Mouse (Mus musculus): ENCODE data around the gene Spo11. TPM values are rescaled to one million over a fixed set of nuclear protein-coding genes. Genes with fewer than 3 reads are reported as not detected.

Gene Spo11
- total RNA-seq, 4 experiments from 2014 or later, result not detected

GRCm38 (mm10) chr2:173030591-173031338 lies 53.3 kb downstream of the Spo11 start:
- no peak for DNase-seq (ENCODE audit: low spot score in 2 of 2)

- DNase-seq (ENCODE audit: low spot score in 2 of 2), result no peak
Observed at GRCm38 (mm10) chr2:173033531-173033930, 56.0 kb downstream of the Spo11 start.

- DNase-seq (ENCODE audit: low spot score in 2 of 2), result no peak
Observed at GRCm38 (mm10) chr2:173034998-173035397, 57.5 kb downstream of the Spo11 start.

GRCm38 (mm10) chr2:173035653-173036052 lies 58.2 kb downstream of the Spo11 start:
- no peak for DNase-seq (ENCODE audit: low spot score in 2 of 2)

- DNase-seq (ENCODE audit: low spot score in 2 of 2), result no peak
Observed at GRCm38 (mm10) chr2:173036055-173036454, 58.6 kb downstream of the Spo11 start.

- DNase-seq (ENCODE audit: low spot score in 2 of 2), result no peak
Observed at GRCm38 (mm10) chr2:173036611-173037010, 59.1 kb downstream of the Spo11 start.

GRCm38 (mm10) chr2:173037347-173037746 lies 59.8 kb downstream of the Spo11 start:
- no peak for DNase-seq (ENCODE audit: low spot score in 2 of 2)

DNA sequence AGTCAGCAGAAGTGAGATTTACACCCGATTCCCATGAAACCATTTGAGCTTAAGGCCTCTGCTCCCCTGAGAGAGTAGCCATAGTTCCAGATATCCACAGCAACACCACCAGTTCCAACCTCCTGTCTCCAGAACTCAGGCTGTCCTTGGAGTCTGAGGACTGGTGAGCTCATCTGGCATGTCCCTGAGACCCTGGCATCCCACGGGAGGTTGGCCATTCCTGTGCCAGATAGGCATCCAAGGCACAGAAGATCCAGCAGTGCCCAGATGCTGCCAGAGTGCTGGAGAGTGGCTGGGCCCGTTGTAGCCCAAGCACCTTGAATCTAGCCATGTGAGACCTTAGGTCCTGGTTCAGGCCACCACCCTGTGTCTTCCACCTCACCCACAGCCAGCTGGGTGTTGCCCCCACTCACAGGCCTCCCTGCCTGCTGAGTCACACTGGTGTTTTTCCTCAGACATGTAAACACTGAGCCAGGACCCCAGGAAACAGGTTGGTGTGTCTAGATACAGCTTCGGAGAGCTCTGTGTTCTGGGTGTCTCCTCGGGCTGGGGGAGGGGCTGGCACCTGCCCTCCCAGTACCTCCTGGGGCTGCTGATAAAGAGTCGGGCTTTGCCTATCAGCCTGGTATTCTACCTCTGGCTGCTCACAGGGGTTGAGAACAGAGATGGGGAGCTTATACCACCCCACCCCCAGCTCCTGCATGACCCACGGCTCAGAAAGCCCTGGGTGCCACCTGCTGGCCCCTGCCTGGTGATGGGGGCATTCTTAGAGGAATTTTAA lies 60.5 kb downstream of the Spo11 start:
- no peak for DNase-seq (ENCODE audit: low spot score in 2 of 2)

GRCm38 (mm10) chr2:173039041-173039440 lies 61.5 kb downstream of the Spo11 start:
- DNase-seq (ENCODE audit: low spot score in 2 of 2), result no peak

DNA sequence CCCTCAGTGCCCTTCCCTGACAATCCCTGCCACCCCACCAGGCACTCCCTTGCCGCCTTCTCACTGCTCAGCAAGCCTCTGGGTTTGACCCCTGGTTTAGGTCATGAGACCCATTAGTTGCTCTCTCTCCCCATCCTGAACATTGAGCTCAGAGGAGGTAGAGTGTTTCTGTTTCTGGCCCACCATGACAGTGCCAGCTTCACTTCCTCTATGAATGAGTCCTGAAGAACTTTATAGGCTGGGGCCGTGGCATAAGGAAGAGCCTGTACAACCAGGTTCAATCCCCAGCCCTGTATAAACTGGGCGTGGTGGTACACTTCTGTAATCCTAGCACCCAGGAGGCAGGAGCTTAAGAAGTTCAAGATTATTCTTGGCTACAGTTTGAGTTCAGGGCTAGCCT lies 63.3 kb downstream of the Spo11 start:
- DNase-seq (ENCODE audit: low spot score in 2 of 2), result no peak

DNA sequence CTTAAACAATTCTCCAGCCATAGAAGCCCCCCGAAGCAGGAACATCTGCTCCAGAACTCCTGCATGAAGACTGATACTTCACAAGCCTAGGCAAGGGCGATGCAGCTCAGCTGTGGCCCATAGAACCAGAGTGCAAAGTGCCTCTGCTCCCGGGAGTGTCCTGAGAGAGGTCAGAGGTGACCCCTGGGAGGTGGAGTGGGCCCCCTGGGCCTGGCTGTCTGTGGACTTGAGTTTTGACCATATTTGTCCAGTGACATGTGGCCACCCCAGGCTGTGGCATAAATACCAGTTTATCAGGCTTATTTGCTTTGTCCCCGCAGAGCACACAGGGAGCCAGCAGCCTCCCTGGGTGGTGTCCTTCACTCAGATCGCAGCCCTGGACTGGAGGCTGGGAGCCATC lies 63.7 kb downstream of the Spo11 start:
- DNase-seq (ENCODE audit: low spot score in 2 of 2), result no peak

DNA sequence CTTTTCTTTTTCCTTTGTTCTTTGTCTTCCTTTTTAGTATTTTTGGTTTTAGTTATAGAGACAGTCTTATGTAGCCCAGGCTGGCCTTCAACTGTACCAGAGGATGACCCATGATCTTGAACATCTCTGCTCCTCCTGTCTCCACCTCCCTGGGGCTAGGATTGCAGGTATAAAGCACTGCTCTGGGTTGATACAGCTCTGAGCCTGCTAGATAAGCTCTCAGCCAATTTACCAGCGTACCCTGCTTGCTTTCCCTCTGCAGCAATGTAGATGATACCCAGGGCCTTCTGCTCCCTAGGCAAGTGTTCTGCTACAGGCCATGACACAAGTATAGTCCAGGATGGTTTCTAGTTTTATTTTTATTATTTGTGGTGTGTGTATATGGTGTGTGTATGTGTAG lies 64.4 kb downstream of the Spo11 start:
- no peak for DNase-seq (ENCODE audit: low spot score in 2 of 2)

- no peak for DNase-seq (ENCODE audit: low spot score in 2 of 2)
Observed at GRCm38 (mm10) chr2:173042504-173043162, 65.1 kb downstream of the Spo11 start.

Other genes with a start within 250 kb of the Spo11 start
- gene Bmp7, start 37.4 kb upstream of the Spo11 start, total RNA-seq (2022), result 1 to 10 TPM in 1 of 4 experiments, under 1 TPM in 3; 0.10 to 1.4 (median 0.25) TPM
- 10 to 100 TPM in 3 of 4 experiments, 1 to 10 TPM in 1; 8.5 to 11.1 (median 11.0) TPM for gene Rae1, start 22.4 kb downstream of the Spo11 start, total RNA-seq (2022)
- 100 to 1,000 TPM; 180 to 208 (median 192) TPM for gene Rbm38, start 42.8 kb downstream of the Spo11 start, total RNA-seq (2022)
- under 1 TPM in 2 of 4 experiments, not detected in 2; 0.18 to 0.34 TPM for gene Ctcfl, start 141.8 kb downstream of the Spo11 start, total RNA-seq (2022)
- 10 to 100 TPM in 2 of 4 experiments, 1 to 10 TPM in 2; 1.9 to 22.6 (median 8.5) TPM for gene Pck1, start 175.3 kb downstream of the Spo11 start, total RNA-seq (2022)
- gene Zbp1, start 241.2 kb downstream of the Spo11 start, total RNA-seq (2022), result under 1 TPM in 1 of 4 experiments, not detected in 3; 0.54 TPM

Data from gastrocnemius, adult 8-10 months (tissue).